Mouse (Mus musculus): ENCODE data around the gene Slc45a3. TPM values are rescaled to one million over a fixed set of nuclear protein-coding genes. Genes with fewer than 3 reads are reported as not detected.

Slc45a3 gene
- total and polyA plus RNA-seq, 3 experiments, result 3.8 to 7.0 (median 5.5) TPM

- 0 out of 2 replicates have a peak, but pooled peaks cover 1% of the 10 kb centered on the region for H3K79me2 ChIP-seq (replicated peaks; ENCODE audit: control insufficient read depth, insufficient read depth, low read length)
- 63% methylated on average over 3 of the region's 3 CpGs for WGBS
- H3K36me3 ChIP-seq (ENCODE audit: control insufficient read depth, insufficient read depth, low read length), result peaks cover 14% of the 10 kb centered on the region
- no peak for DNase-seq
- TF ChIP-seq CTCF (IDR thresholded peaks at IDR 0.05), result no peak
- no peak for TF ChIP-seq POLR2A (IDR thresholded peaks at IDR 0.05; ENCODE audit: insufficient read depth, low read depth, low read length)
- no peak for TF ChIP-seq EP300 (IDR thresholded peaks at IDR 0.05; ENCODE audit: insufficient read depth, low read depth, low read length)
- no peak overlapping the region for H3K9ac ChIP-seq (ENCODE audit: low read depth, low read length)
- intact Hi-C loops (cut with DNase I), result no loop called here
- H3K27ac ChIP-seq, result no peak overlapping the region
- no peaks in the 10 kb centered on the region for H3K27me3 ChIP-seq (ENCODE audit: control insufficient read depth, insufficient read depth, low read length)
- peaks cover 2% of the 10 kb centered on the region; the same call in 1 of the 2 replicates for H3K4me1 ChIP-seq (ENCODE audit: control insufficient read depth, insufficient read depth, low read length)
- H3K4me3 ChIP-seq, result no peak overlapping the region
Measured at GRCm38 (mm10) chr1:132022107-132022506, 59.3 kb downstream of the Slc45a3 start.

- no peak overlapping the region for H3K9ac ChIP-seq (ENCODE audit: low read depth, low read length)
- peaks cover 6% of the 10 kb centered on the region for H3K36me3 ChIP-seq (ENCODE audit: control insufficient read depth, insufficient read depth, low read length)
- H3K4me1 ChIP-seq (ENCODE audit: control insufficient read depth, insufficient read depth, low read length), result peaks cover 3% of the 10 kb centered on the region
- intact Hi-C loops (cut with DNase I), result no loop called here
- 51% methylated on average over 11 of the region's 11 CpGs for WGBS
- H3K4me3 ChIP-seq, result no peak overlapping the region
- peaks cover 1% of the 10 kb centered on the region; the same call in 1 of the 2 replicates for H3K79me2 ChIP-seq (replicated peaks; ENCODE audit: control insufficient read depth, insufficient read depth, low read length)
- no peak for TF ChIP-seq EP300 (IDR thresholded peaks at IDR 0.05; ENCODE audit: insufficient read depth, low read depth, low read length)
- no peak overlapping the region for H3K27ac ChIP-seq
- no peak for DNase-seq
- H3K27me3 ChIP-seq (ENCODE audit: control insufficient read depth, insufficient read depth, low read length), result no peaks in the 10 kb centered on the region
Measured at GRCm38 (mm10) chr1:132026925-132027646, 64.3 kb downstream of the Slc45a3 start.

- Histone ChIP-seq H3K4me3 (no peak overlapping the region), H3K9ac (ENCODE audit: low read depth, low read length) (no peak overlapping the region), H3K27me3 (ENCODE audit: control insufficient read depth, insufficient read depth, low read length) (no peaks in the 10 kb centered on the region), H3K36me3 (ENCODE audit: control insufficient read depth, insufficient read depth, low read length) (peaks cover 6% of the 10 kb centered on the region), H3K27ac (no peak overlapping the region), H3K79me2 (replicated peaks; ENCODE audit: control insufficient read depth, insufficient read depth, low read length) (peaks cover 1% of the 10 kb centered on the region; the same call in 1 of the 2 replicates), H3K4me1 (ENCODE audit: control insufficient read depth, insufficient read depth, low read length) (peaks cover 3% of the 10 kb centered on the region)
- DNase-seq, result no peak
- no peak for TF ChIP-seq CTCF (IDR thresholded peaks at IDR 0.05)
- intact Hi-C loops (cut with DNase I), result no loop called here
- 79% methylated on average over 5 of the region's 5 CpGs for WGBS
Measured at GRCm38 (mm10) chr1:132027978-132028377, 65.2 kb downstream of the Slc45a3 start.

DNA sequence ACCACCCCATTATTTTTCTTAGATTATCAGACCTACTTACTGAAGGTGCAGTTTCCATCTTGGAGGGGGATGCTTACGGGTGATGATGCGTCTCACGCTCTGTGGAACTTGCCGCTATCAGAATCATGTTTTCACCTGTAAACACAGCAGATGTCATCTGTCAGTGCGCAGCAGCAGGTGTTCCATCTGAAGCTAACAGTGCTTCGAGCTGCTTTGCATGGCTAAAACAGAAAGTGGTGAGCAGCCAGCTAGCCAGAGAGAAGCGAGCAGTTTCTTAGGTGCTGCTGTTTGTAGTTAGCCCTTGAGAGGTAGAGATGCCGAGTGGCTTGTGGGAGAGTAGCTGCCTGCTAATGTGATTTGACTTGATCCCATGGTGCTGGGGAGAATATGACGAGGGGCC lies 65.6 kb downstream of the Slc45a3 start:
- H3K4me3 ChIP-seq, result no peak overlapping the region
- TF ChIP-seq EP300 (IDR thresholded peaks at IDR 0.05; ENCODE audit: insufficient read depth, low read depth, low read length) (no peak), CTCF (IDR thresholded peaks at IDR 0.05) (no peak), POLR2A (IDR thresholded peaks at IDR 0.05; ENCODE audit: insufficient read depth, low read depth, low read length) (no peak)
- H3K4me1 ChIP-seq (ENCODE audit: control insufficient read depth, insufficient read depth, low read length), result peaks cover 3% of the 10 kb centered on the region
- H3K27ac ChIP-seq, result no peak overlapping the region
- WGBS, result 91% methylated on average over 9 of the region's 9 CpGs
- H3K36me3 ChIP-seq (ENCODE audit: control insufficient read depth, insufficient read depth, low read length), result peaks cover 6% of the 10 kb centered on the region
- no peak for DNase-seq
- H3K79me2 ChIP-seq (replicated peaks; ENCODE audit: control insufficient read depth, insufficient read depth, low read length), result peaks cover 1% of the 10 kb centered on the region; the same call in 1 of the 2 replicates
- intact Hi-C loops (cut with DNase I), result no loop called here
- H3K27me3 ChIP-seq (ENCODE audit: control insufficient read depth, insufficient read depth, low read length), result no peaks in the 10 kb centered on the region
- no peak overlapping the region for H3K9ac ChIP-seq (ENCODE audit: low read depth, low read length)

- Histone ChIP-seq H3K9ac (ENCODE audit: low read depth, low read length) (no peak overlapping the region), H3K79me2 (replicated peaks; ENCODE audit: control insufficient read depth, insufficient read depth, low read length) (peaks cover 1% of the 10 kb centered on the region; the same call in 1 of the 2 replicates), H3K27me3 (ENCODE audit: control insufficient read depth, insufficient read depth, low read length) (no peaks in the 10 kb centered on the region), H3K4me3 (no peak overlapping the region), H3K27ac (no peak overlapping the region), H3K4me1 (ENCODE audit: control insufficient read depth, insufficient read depth, low read length) (peaks cover 3% of the 10 kb centered on the region), H3K36me3 (ENCODE audit: control insufficient read depth, insufficient read depth, low read length) (peaks cover 6% of the 10 kb centered on the region)
- DNase-seq, result no peak
- intact Hi-C loops (cut with DNase I), result no loop called here
- TF ChIP-seq CTCF (IDR thresholded peaks at IDR 0.05), result peak; percentile 67
- TF ChIP-seq EP300 (IDR thresholded peaks at IDR 0.05; ENCODE audit: insufficient read depth, low read depth, low read length), result no peak
- no peak for TF ChIP-seq POLR2A (IDR thresholded peaks at IDR 0.05; ENCODE audit: insufficient read depth, low read depth, low read length)
- WGBS, result 61% methylated on average over 2 of the region's 2 CpGs
Measured at GRCm38 (mm10) chr1:132030574-132030973, 67.8 kb downstream of the Slc45a3 start.

GRCm38 (mm10) chr1:132032172-132032571 lies 69.4 kb downstream of the Slc45a3 start:
- TF ChIP-seq CTCF (IDR thresholded peaks at IDR 0.05) (no peak), POLR2A (IDR thresholded peaks at IDR 0.05; ENCODE audit: insufficient read depth, low read depth, low read length) (no peak), EP300 (IDR thresholded peaks at IDR 0.05; ENCODE audit: insufficient read depth, low read depth, low read length) (no peak)
- peaks cover 1% of the 10 kb centered on the region for H3K4me1 ChIP-seq (ENCODE audit: control insufficient read depth, insufficient read depth, low read length)
- peaks cover 1% of the 10 kb centered on the region; the same call in 1 of the 2 replicates for H3K79me2 ChIP-seq (replicated peaks; ENCODE audit: control insufficient read depth, insufficient read depth, low read length)
- H3K36me3 ChIP-seq (ENCODE audit: control insufficient read depth, insufficient read depth, low read length), result peaks cover 4% of the 10 kb centered on the region; the same call in 1 of the 2 replicates
- H3K9ac ChIP-seq (ENCODE audit: low read depth, low read length), result no peak overlapping the region
- intact Hi-C loops (cut with DNase I), result no loop called here
- H3K4me3 ChIP-seq, result no peak overlapping the region
- no peaks in the 10 kb centered on the region for H3K27me3 ChIP-seq (ENCODE audit: control insufficient read depth, insufficient read depth, low read length)
- no peak overlapping the region for H3K27ac ChIP-seq
- 73% methylated on average over 7 of the region's 7 CpGs for WGBS
- no peak for DNase-seq

Other genes starting within 250 kb of the Slc45a3 start
- gene Slc26a9, start 218.9 kb upstream of the Slc45a3 start, total RNA-seq (2021), result not detected
- gene Slc26a9, start 218.9 kb upstream of the Slc45a3 start, polyA plus RNA-seq (2012; rRNA removed), result 0.03 and 0.08 TPM in 2 replicates
- 1 to 10 TPM; 5.8 to 7.5 TPM for gene Pm20d1, start 165.6 kb upstream of the Slc45a3 start, total RNA-seq (2021)
- gene Pm20d1, start 165.6 kb upstream of the Slc45a3 start, polyA plus RNA-seq (2012; rRNA removed), result 5.9 and 8.3 TPM in 2 replicates
- gene Slc41a1, start 135.5 kb upstream of the Slc45a3 start, total RNA-seq (2021), result 10 to 100 TPM; 43.4 to 65.9 TPM
- 69.5 and 84.1 TPM in 2 replicates for gene Slc41a1, start 135.5 kb upstream of the Slc45a3 start, polyA plus RNA-seq (2012; rRNA removed)
- gene Rab29, start 95.7 kb upstream of the Slc45a3 start, total RNA-seq (2021), result 10 to 100 TPM; 11.2 to 11.8 TPM
- 17.4 and 28.6 TPM in 2 replicates for gene Rab29, start 95.7 kb upstream of the Slc45a3 start, polyA plus RNA-seq (2012; rRNA removed)
- 10 to 100 TPM; 59.5 to 64.3 TPM for gene Nucks1, start 52.4 kb upstream of the Slc45a3 start, total RNA-seq (2021)
- 9.9 and 18.9 TPM in 2 replicates for gene Nucks1, start 52.4 kb upstream of the Slc45a3 start, polyA plus RNA-seq (2012; rRNA removed)
- gene Elk4, start 44.6 kb downstream of the Slc45a3 start, total RNA-seq (2021), result 10 to 100 TPM; 76.5 to 77.4 TPM
- 20.8 and 32.7 TPM in 2 replicates for gene Elk4, start 44.6 kb downstream of the Slc45a3 start, polyA plus RNA-seq (2012; rRNA removed)
- 1 to 10 TPM; 1.4 to 1.6 TPM for gene Mfsd4a, start 105.1 kb downstream of the Slc45a3 start, total RNA-seq (2021)
- gene Mfsd4a, start 105.1 kb downstream of the Slc45a3 start, polyA plus RNA-seq (2012; rRNA removed), result 3.0 and 3.6 TPM in 2 replicates
- gene Cdk18, start 176.7 kb downstream of the Slc45a3 start, total RNA-seq (2021), result 10 to 100 TPM; 14.0 to 15.8 TPM
- gene Cdk18, start 176.7 kb downstream of the Slc45a3 start, polyA plus RNA-seq (2012; rRNA removed), result 20.9 and 25.1 TPM in 2 replicates
- gene Lemd1, start 228.5 kb downstream of the Slc45a3 start, total RNA-seq (2021), result not detected
- 0.20 TPM in 1 of 2 replicates, not detected in the other for gene Lemd1, start 228.5 kb downstream of the Slc45a3 start, polyA plus RNA-seq (2012; rRNA removed)
- gene AC124108.1, start 228.5 kb downstream of the Slc45a3 start, total RNA-seq (2021), result under 1 TPM in 1 of 2 experiments, not detected in 1; 0.05 TPM
- 0.06 TPM in 1 of 2 replicates, not detected in the other for gene AC124108.1, start 228.5 kb downstream of the Slc45a3 start, polyA plus RNA-seq (2012; rRNA removed)